Mouse (Mus musculus) cerebellum, postnatal 36 days (tissue): ENCODE data around the gene Fcor.

Experiments
- DNase-seq, 2 experiments: peaks; one replicate each; pipeline ENCODE4 v3.0.0; 2021 to 2022; ENCODE audit warnings: mixed read lengths in 2 of 2

Gene Fcor

DNA sequence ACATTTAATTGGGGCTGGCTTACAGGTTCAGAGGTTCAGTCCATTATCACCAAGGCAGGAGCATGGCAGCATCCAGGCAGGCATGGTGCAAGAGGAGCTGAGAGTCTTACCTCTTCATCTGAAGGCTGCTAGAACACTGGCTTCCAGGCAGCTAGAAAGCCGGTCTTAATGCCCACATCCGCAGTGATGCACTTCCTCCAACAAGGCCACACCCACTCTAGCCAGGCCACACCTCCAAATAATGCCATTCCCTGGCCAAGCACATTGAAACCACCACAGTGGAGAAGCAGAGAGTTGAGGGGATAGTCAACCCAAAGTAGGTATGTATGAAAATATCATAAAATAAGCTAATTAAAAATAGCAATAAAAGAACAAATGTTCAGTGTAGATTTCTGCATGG is 1.8 kb downstream of the Fcor start:
- no peak for DNase-seq

DNA sequence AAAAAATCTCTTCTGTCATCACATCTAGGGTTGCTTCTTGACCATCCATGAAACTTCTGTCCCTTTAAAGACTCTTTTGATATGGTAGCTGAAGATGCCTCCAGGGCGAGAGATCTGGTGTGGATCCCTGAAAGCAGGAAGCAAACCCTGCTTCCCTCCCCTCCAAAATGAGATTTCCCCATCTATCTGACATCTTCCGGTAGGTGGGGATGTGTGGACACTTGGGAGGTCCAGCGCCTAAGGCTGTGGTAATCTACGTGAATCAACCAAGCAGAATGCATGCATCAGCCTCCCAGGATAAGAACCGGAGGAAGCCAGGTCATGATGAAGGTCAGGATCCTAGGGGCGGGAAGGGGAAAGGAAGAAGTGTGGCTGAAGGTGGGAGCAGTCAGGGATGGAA is 6.7 kb downstream of the Fcor start, which contains the start of gene Mcemp1:
Gene Mcemp1 (plus strand): TSS at position 248 of the 400 bp plus-strand sequence.
- no peak for DNase-seq

DNA sequence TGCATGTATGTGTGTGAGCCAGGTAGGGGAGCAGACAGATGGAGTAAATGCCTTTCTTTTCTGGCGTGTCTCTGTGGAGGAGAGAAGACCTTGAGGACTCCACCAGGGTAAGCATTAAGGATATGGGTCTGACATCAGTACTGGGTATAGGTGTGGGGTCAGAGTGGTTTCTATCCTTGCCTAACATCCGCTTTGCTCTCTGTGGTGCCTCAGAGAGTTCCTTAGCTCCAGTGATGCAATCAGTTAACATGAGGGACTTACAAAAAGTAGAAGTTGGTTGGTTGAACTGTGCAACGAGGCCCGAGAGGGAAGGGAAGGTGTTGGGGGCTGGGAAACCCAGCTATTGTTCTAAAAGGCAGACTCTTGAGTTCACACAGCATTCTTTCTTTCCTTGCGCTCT is 7.8 kb downstream of the Fcor start:
- DNase-seq, result no peak

DNA sequence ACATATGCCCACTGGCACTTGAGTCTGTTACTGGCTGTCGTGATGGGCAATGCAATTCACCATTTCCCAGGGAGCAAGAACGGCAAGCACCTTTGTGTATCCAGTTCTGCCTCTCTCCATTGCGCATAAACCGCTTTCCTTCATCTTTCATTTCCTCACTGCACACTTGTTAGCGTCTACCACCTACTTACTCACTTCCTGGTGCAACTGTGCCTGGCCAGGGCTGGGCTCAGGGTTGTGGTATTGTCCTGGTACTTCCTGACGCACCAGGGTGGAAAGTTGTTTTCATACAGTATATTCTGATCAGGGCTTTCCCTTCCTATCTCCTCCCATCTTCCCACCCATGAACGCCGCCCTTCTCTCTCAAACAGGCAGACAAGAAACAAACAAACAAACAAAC is 11.3 kb downstream of the Fcor start:
- DNase-seq, result no peak

DNA sequence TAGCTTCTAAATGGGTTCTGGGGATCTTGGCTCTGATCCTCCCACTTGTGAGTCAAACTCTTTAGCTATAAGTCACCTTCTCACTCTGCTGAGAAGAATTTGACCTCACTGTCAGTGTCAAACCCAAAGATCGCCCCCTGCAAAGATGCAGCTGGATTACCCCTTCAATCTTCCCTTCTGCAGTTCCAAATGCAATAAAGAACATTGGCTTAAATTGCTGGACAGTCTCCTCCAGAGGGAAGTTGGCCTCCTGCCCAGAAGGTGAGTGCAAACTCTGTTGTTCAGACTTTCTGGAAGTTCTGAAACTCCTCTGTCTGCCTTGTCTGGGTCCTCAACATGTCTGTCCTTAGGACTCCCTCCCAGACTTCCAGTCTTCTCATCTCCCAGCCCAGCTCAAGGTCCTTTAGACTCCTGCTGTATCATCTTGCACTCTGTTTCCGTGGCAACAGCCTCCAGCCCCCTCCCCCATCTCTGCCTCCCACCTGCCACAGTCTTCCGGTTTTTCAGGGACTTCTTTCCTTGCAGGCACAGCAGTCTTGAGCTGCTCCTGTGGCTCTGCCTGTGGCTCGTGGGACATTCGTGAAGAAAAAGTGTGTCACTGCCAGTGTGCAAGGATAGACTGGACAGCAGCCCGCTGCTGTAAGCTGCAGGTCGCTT is 15.3 kb downstream of the Fcor start:
- DNase-seq, result no peak

DNA sequence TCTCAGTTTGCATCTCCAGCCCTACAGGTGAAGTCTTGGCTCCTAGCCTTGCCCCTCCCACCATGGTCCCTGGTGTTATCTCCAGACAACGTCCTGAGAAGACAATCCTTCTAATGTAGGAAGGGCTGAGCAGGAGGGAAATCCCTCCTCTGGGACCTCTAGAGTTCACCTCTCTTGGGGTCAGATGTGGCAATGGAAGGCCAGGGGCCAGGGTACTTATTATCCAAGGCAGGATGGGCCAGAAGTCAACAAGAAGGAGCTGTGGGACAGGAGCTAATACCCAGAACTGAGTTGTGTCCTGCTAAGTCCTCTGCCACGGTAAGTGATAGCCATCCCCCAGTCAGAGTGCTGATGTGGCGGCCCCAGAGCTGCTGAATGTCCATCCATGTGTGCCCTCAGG is 16.6 kb downstream of the Fcor start, which contains the start of gene Retn:
Gene Retn (plus strand): TSS at position 245 of the 400 bp plus-strand sequence.
- DNase-seq, result no peak

DNA sequence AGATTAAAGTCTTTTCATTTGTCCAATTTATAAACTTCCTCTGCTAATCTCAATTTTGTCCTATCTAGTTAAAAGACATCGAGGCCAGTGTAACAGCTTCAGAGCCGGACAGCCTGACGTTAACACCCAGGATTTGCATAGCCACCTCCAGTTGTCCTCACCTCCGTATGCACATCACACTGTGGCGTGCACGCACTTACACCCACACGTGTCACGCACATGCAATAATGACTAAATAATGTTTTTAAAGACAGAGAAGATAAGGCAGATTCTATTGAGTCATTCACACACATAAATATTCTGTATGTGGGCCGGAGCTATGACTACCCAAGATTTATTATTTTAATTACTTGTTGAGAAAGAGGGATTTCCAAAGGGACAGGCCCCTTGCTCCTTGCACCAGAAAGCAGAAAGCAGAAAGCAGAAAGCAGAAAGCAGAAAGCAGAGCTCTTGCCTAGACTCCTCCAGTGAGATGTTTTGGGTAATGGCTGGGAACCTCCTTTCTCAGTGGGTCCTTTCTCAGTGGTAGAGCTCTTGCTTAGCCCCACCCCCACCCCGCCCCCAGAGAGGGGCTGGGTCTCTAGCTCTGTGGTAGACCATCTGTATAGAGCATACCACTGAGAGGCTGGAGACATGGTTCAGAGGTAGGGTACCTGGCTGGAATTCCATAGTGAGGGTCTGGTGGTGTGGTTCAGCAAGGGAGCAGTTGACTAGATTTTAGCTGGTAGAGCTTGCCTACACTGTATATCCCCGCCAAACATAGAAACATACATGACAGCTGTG is 17.2 kb downstream of the Fcor start:
- DNase-seq, result no peak

DNA sequence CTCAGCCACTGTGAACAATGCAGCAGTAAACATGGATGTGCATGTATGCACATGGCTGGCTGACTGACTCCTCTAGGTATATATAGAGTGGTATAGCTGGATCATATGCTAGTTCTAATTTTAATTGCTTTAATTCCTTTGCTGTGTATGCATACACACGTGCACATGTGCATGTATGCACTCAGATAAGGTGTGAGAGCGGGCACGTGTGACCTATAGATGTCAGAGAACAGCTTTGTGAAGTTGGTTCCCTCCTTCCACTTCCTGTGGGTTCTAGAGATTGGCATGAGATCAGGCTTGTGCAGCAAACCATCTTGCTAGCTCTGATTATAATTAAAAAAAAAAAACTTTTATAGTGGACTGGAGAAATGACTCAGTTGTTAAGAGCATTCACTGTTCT is 19.3 kb downstream of the Fcor start:
- no peak for DNase-seq

DNA sequence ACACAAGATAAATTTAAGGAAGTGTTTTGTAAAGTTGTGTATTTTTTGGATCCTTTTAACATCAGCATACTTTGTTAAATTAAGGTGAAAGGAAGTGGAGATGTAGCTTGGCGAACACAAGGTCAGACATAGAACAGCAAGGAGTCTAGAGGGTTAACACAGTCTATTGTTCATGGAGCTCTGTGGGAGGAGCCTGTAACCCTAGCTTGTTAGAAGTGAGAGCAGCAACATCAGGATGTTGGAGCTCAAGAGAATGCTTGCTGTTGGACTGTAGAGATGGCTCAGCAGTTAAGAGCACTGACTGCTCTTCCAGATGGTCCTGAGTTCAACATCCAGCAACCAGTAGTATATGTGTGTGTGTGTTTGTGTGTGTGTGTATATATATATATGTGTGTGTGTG is 23.2 kb downstream of the Fcor start:
- no peak for DNase-seq

DNA sequence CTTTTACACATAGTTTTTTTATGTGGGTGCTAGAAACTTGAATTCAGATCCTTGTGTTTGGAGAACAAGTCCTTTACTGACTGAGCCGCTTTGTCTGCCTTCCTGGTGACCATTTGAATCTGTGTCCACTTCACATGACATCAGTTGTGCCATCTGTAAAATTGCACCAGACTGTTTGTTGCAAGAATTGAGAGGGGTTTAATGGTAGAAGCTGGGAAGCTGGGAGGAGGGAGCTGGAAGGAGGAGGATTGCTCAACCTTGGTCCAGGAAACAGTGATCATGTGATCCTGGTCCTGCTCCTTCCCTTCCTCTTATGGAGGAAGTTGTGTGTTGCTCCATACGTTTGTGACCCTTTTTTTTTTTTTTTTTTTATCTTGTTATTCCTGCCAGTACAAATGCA is 23.9 kb downstream of the Fcor start:
- no peak for DNase-seq

DNA sequence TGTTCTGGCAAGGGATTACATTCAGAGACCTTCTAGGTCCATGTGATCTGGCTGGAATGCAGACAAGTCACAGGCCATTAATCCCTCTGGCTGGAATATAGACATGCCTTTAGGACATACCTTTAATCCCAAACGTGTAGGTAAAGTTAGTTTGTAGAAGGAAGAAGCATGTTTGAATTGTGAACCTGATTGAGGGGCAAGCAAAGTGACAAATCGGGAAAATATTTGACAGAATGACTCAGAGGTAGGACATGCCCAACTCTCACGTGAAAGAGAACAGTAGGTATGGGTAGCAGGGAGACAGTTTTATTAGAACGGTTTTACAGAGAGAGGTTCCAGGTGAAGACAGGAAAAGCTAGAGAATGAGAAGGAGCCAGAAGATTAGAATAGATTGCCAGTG is 24.6 kb downstream of the Fcor start:
- DNase-seq, result no peak

DNA sequence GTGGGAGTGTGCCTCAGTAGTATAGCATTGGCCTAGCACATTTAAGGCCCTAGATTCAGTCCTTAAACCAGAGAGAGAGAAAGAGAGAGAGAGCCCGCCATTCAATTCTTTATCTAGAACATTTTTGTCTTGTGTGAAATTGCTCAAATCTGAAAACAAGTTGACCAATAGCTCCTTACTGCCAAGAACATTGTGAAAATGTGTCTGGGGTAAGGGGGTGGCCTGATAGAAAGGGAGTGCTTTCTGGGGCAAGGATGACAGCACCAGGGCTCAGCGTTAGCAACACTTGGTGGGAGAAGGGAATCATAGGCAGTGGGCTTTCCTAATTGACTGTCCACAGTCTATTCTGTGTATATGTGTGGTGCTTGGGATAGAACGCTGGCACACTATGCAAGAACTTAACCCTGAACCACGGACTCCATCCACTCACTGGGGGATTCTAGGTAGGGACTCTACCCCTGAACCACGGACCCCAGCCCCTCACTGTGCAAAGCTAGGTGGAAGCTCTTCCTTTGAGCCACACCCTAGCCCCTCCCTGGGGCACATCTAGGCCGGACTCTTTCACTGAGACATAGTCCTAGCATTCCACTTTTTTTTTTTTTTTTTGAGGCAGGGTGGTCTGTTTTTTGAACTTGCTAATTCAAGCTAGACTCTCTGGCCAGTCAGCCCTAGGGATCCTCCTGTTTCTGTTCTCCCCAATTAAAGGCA is 25.2 kb downstream of the Fcor start:
- no peak for DNase-seq

DNA sequence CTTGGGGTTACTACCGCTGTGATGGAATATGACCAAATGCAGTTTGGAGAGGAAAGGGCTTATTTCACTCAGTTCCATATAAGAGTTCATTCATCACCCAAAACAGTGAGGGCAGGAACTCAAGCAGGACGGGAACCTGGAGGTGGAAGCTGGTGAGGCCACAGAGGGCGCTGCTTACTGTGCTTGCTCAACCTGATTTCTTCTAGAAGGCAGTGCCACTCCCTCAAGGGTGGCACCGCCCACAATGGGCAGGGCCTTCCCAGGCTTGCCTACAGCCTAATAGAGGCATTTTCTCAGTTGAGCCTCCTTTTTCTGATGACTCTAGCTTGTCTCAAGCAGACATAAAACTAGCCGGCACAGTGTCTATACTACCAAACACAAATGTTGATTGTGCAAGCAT is 26.4 kb downstream of the Fcor start:
- DNase-seq, result peak; percentile 12 to 21

DNA sequence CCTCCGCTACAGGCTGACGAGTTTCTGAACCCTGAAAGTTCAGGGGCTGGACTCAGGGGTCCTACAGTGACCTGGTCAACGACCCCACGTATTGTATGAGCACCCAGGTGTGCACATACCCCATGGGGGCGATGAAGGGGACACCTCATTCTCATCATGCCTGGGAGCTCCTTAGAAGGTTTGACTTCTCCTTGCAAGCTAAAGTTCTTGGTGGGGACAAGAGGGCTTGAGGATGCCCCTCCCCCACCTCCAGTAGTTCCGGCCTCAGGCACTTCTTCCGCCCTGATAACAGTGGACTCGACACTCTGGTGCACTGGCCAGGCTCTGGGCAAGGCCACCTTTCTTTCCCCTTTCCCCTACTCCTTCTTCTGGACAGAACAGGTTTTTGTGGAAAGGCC is 40.7 kb downstream of the Fcor start:
- no peak for DNase-seq

DNA sequence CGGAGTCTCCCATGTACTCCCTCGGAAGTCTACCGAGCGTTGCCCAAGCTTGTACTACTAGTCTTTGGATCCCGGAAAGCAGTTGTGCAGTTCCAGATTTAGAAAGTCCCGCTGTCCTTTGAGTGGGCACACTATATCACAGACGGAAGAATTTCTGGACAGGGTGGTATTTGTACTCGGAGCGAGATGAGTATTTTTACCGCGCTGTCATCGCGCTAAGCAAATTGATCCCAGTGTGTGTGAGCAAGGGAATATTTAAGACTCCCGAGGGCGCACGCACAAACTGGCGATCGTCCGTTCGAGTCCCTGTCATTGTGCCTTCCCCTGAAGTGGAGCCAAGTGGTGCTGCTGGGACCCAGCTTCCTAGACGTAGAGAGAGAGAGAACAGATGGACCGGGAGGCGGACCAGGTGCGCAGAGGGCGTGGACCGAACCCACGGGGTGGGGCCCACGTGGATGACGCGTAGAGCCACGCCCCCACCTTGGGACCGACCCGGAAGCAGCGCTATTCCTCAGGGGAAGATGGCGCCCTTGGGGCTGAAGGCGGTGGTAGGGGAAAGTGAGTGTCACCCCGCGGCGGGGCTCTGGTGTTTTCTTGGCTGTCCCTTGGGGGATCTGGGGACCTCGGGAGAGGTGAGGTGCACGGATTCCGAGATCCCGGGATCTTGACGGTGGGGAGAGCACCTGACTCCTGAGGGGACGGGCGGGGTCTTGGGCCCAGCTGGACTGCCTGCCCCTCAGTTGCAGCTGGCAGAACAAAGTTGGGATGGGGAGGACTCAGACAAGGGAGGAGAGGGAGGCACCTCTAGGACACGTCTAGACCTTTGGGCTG is 41.3 kb downstream of the Fcor start, which contains the start of gene Stxbp2:
Gene Stxbp2 (plus strand): TSS at position 309 of the 831 bp plus-strand sequence.
- DNase-seq, result peak; percentile 73 to 86

DNA sequence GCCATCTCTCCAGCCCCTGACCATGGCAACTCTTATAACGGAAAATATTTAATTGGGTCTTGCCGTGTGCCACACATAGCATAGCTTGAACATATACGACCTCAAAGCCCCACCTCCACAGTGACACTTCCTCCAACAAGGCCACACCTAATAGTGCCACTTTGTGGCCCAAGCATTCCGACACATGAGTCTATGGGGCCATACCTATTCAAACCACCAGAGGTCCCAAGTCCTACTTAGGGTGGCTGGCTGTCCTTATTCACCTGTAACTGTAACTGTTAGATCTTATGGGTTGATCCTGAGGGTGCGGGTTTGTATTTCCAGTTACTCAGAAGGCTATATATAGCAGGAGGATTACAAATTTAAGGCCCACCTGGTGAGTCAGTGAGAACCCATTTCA is 44.1 kb downstream of the Fcor start:
- DNase-seq, result peak in 1 of 2 experiments; percentile 50

DNA sequence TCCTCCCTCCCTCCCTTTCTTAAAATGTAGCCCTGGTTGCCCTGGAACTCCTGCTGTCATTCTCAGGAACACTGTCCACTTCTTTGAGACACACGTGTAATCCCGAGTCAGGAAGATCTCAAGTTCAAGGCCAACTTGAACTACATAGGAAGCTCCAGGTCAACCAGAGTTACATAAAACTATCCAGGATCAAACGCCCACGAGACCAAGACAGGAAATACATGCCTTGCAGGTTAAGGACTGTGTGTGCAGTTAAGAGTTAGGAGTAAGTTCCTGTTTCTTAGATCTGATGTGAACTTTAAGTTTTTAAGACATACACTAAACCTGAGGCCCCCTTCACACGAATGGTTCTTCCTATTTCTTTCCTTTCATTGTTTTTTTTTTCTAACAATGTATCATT is 45.2 kb downstream of the Fcor start:
- no peak for DNase-seq

DNA sequence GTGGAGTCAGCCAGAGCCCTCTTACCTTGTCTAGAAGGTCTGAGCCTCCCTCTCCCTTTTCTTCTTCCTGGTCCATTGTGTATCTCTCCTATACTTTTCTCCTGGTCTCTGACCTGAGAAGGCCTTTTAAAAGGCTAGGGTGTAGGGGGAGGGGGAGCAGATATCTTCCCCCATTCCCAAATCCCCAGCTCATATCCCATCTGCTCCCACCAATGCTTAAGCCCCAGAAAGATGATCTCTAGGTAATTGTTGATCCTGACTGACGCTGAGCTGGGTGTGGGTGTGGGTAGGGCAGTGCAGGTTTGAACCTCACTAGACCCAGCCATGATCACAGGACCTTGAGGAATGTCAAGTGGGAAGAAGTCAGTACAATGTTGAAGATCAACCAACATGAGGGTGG is 46.7 kb downstream of the Fcor start, which contains the start of gene Pcp2:
Gene Pcp2 (minus strand): TSS at position 101 of the 400 bp plus-strand sequence.
- no peak for DNase-seq

DNA sequence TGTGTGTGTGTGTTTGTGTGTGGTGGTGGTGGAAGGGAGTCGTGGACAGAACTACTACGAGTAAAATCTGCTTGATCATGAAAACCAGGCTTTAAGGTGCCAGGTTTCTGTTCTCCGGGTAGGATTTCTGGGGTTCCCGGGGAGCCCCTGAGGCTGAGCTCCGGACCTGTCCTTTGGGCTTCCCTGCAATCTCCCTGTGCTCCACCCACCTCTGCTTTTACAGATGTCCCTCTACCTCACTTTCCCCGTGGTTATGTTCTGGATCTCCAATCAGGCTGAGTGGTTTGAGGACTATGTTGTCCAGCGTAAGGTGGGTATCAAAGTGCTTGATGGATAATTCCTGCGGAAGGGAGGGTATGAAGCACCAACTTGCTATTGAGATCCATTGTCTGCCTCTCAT is 50.0 kb downstream of the Fcor start:
- DNase-seq, result no peak

DNA sequence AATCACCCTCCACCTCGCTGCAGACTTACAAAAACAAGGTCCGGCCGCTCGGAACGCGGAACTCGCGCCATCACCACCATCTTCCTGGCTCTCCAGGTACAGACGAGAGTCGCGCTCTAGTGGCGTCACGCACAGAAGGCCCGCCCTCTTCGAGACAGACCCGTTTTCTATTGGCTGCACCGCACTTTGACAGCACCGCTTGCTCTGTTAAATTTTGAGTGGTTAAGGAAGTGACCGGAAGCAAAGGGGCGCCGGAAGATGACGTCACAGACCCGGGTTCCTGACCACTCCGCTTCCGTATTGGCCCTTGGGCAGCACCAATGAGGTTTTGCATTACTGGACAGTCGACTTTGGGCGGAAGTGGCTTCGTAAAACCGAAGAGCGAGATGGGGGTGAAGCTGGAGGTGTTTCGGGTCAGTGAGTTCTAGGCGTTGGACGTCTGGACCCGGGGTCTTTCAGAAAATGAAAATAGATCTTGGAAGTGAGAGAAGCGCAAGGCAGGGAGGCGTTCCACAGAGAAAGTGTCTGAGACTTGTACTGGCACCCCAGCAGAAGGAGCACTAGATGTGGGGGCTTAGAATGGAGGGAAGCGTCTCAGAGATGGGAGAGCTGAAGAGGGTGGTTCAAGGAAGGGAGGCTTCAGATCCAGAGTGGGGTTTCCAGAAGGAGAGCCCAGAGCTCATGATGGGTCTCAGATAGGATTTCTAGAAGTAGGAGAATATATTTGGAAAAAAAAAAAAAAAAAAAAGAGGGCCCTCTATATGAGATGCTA is 50.8 kb downstream of the Fcor start, which contains the start of the genes Xab2 and Pet100:
Gene Xab2 (minus strand): TSS at position 118 of the 772 bp plus-strand sequence.
Gene Pet100 (plus strand): TSS at position 350 of the 772 bp plus-strand sequence.
- peak; percentile 99 for DNase-seq
